Mouse (Mus musculus) right cerebral cortex, postnatal 4 days (tissue): ENCODE measurements around the gene Ebf4.
"Not testable (repeated sequence)": the region's sequence is repeated elsewhere in the genome, so short reads cannot be mapped to it uniquely, and the experiment has no call there.

ENCODE experiments used
- DNase-seq: peaks from one replicate; pipeline ENCODE4 v3.0.0-alpha.2; 2022

The Ebf4 gene

GRCm38 (mm10) chr2:130296134-130296745 lies 1.3 kb downstream of the Ebf4 start:
- no peak for DNase-seq

GRCm38 (mm10) chr2:130297580-130297979 lies 2.6 kb downstream of the Ebf4 start:
- DNase-seq, result no peak

GRCm38 (mm10) chr2:130303014-130303413 lies 8.0 kb downstream of the Ebf4 start:
- no peak for DNase-seq

DNA sequence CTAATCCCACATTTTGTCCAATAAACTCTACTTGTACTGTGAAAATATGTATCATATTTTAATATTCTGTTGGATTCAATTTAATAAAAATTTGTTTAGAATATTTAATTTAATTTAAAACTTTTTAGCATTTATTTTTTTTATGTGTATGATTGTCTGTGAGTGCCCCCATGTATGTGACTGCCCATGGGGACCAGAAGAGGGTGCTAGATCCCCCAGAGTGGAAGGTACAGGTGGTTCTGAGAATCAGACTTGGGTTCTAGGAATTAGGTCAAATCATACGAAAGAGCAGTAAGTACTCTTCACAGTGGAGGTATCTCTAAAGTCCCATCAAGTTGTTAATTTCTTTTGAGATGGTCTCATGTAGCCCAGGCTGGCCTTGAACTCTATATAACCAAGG lies 32.1 kb downstream of the Ebf4 start:
- DNase-seq, result no peak

- DNase-seq, result no peak
Measured at GRCm38 (mm10) chr2:130329502-130329901, 34.5 kb downstream of the Ebf4 start.

- no peak for DNase-seq
Measured at GRCm38 (mm10) chr2:130335112-130335511, 40.1 kb downstream of the Ebf4 start.

- DNase-seq, result no peak
Measured at GRCm38 (mm10) chr2:130340464-130341219, 45.7 kb downstream of the Ebf4 start.

DNA sequence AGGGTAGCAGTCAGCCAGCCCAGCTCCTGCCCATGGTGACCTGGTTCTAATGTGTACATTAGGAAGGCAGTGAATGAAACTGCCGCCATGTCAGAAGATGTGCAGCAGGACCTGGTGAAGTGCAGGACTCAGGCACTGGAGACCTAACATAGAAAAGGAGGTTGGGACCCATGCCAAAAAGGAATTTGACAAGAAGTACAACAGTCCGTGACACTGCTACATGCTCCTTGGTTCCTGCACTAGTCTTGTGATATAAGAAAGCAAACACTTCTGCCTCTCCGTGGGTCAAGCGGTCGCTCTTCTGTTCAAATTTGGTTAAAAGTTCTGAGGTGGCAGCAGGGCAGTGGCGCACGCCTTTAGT lies 46.2 kb downstream of the Ebf4 start:
- no peak for DNase-seq

- DNase-seq, result no peak
Measured at GRCm38 (mm10) chr2:130350376-130350775, 55.4 kb downstream of the Ebf4 start.

DNA sequence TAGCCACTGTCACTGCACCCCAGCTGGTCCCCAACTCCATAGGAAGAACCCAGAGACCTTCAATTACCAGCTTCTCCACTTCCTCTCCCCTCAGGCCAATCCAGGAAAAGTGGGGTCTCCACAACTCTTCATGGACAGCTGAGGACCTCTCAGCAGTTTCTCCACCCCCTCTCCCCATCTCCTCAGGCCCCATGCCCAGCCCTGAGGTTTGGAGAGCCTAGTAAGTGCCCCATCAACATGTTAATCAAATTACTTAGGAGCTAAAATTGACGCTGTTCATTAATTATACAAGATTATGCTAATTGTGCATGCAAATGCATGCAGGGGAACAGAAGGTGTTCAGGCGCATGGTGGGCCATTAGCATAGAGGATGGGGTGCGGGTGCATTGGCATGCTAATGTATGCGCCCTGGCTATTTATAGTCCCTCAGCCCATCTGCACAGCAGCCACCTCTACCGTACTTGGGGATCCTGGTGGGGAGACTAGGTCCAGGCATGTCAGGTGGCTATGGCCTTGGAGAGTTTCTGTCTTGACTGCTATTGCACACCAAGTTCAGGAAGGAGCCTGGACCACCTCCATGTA lies 56.9 kb downstream of the Ebf4 start:
- DNase-seq, result no peak

- DNase-seq, result no peak
Measured at GRCm38 (mm10) chr2:130353411-130353810, 58.4 kb downstream of the Ebf4 start.

GRCm38 (mm10) chr2:130353889-130354288 lies 58.9 kb downstream of the Ebf4 start:
- no peak for DNase-seq

DNA sequence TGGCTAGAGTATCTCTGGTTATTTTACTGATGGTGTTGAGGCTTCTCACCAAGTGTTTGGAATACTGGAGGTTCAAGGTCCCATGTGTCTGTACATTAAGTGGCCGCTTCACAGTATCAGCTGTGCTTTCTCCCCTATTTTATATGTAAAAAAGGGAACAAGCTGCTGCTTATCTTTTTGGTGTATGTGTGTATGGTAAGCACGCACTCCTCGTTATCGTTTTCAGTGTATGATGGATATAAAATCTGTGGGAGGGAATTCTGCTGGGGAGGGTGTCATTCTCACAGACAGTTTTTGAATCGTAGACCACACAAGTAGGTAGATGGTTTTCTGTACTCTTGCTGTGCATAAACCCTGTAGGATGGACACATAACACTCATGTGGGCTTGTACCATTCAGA lies 62.6 kb downstream of the Ebf4 start:
- no peak for DNase-seq

- DNase-seq, result no peak
Measured at GRCm38 (mm10) chr2:130358852-130359251, 63.9 kb downstream of the Ebf4 start.

DNA sequence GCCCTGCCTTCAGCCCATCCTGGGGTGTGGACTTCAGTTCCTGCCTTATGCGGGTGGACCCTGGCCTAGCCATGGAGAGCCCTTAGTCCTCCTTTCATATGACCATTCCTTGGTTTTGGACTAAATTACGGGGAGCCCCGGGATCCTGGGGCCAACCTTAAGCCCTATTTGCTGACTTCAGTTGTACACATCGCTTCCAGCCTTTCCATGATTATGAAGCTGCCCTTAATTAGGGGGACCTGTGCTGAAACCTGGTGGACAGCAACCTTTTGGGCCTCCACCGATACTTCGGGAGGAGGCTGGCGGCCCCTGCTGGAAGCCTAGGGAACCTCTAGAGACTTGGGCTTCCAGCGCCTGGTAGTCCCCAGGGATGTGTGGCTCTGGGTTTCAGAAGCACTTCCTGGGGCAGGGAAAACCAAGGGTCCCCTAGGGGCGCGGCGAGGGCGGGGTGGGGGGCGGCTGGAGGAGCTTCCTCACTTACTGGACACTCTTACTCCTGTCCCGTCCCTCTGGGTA lies 67.6 kb downstream of the Ebf4 start:
- DNase-seq, result peak; percentile 68

DNA sequence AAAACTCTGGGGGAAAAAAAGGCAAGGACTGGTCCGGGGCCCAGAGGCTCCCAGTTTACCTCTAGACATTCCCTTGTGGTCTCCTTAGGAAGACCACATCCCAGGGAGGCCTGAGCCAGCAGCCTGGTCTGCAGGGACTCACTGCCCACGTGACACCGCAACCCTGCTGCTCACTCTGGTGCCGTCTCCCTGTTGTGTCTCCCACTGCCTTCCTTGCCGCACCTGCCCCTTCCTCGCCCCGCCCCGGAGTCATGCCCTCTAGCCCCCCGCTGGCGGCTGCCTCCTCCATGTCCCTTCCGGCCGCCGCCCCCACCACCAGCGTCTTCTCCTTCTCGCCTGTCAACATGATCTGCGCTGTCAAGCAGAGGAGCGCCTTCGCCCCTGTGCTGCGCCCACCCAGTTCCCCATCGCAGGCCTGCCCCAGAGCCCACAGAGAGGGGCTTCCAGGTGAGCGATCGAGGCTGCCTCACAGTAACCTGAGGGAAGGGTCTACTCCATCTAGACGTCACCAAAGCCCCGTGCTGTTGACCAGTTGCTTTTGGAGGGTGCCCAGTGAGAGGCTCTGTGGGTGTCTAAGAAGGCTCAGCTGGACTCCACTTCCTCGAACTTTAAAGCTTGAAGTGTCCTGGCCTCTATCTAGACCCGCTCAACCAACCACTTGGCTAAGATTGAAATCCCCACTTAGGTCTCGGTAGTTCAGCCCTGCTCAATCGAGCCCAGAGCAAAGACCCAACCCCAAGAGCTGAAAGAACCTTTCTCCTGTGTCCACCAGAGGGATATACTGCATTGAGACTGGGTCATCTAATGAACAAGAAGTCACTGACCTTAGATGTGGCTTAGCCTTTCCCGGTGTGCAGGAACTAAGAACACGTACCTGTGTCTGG lies 70.5 kb downstream of the Ebf4 start:
- no peak for DNase-seq

- DNase-seq, result no peak
Measured at GRCm38 (mm10) chr2:130367386-130367785, 72.4 kb downstream of the Ebf4 start.

GRCm38 (mm10) chr2:130373026-130373425 lies 78.1 kb downstream of the Ebf4 start:
- not testable (repeated sequence) for DNase-seq

DNA sequence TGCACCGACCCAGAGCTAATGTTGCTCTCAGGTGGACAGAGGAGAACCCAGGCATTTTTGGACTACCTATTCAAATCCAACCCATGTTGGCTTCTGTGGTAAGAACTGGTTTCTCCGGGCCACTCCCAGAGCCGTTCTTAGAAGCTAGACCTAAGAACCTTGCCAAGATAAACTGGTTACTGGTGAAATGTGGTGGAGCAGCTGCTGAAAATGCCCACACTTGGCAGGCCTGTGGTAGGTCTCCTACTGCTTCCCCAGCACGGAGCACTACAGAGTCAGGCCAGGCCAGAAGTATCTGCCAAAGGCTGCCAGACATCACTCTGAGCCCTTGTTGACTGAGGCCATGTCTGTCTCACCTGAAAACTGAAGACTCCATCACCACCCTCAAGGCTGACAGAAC lies 80.0 kb downstream of the Ebf4 start:
- DNase-seq, result no peak

DNA sequence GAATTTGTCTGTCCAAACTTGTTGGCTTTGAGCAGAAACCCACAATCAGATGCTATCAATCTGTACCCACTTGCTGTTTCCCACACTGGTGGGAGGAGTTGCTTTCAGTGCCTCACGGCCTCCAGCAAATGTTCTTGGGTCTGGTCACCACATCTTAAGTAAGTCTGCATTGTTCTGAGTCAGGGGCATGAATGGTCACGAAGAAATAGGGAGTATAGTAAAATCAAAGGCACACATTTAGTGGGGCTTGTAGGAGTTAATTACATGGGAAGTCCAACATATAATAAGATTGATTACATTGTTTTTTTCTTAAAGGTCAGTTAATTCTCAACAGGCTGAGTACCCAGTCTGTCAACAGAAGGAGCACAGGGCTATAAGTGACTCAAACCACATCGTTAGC lies 88.2 kb downstream of the Ebf4 start:
- no peak for DNase-seq

DNA sequence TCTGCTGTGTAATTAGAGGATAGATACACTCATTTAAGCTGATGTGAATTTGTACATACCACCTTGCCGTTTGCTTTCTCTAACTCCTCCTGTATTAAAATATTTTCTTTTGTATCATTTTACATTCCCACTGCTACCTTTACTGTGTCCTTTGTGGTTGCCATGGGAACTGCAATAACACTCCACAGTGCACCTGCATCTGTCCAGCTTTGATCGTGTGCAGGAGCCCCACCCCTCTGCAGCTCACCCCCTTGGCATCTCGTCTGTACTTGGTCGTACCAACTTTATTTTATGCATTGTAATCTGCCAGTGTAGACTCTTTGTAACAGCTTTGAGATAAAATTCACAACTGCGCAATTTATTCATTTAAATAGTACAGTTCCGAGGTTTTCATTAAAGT lies 88.9 kb downstream of the Ebf4 start:
- no peak for DNase-seq

DNA sequence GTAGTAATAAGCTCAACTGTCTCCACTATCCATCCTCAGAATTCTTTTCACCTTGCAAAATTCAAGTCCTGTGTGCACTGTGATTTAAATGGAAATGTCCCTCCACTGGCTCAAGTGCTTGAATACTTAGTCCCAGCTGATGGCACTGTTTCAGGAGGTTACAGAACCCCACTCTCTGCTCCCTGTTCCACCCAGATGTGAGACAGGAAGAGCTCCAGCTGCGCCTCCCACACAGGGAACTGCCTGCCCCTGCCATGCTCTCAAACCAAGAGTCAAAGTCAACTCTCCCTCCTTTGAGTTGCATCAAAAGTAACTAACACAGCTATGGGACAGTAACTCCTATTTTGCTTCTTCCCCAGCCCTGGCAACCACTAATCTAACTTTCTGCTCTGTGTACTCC lies 91.2 kb downstream of the Ebf4 start:
- no peak for DNase-seq

DNA sequence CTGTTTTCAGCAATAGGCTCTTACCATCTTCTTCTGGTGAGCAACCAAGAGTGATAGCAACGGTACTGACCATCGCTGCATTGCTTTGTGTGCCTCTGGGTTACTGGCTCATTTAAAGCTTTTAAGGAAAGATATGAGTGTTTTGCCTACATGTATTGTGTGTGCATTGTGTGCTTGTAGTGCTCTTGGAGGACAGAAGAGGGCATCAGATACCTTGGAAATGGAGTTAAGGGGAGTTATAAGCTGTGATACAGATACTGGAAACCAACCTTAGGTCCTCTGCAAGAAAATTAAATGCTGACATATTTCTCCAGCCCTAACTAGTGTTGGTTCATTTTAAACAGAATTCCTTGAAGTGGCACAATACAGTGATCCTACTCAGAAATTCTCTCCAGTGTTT lies 93.8 kb downstream of the Ebf4 start:
- no peak for DNase-seq
